Mouse (Mus musculus) lung, postnatal 0 days (tissue): Measurements from ENCODE around the gene Rab3c.

Source experiments
- CTCF ChIP-seq: IDR thresholded peaks from 2 replicates; pipeline ENCODE4 v1.5.1; 2016; ENCODE audit warnings: antibody characterized with exemption, mild to moderate bottlenecking
- EP300 ChIP-seq: IDR thresholded peaks from 2 replicates; pipeline ENCODE4 v1.6.1; 2016; ENCODE audit warnings: antibody characterized with exemption, mild to moderate bottlenecking, control low read depth

DNA sequence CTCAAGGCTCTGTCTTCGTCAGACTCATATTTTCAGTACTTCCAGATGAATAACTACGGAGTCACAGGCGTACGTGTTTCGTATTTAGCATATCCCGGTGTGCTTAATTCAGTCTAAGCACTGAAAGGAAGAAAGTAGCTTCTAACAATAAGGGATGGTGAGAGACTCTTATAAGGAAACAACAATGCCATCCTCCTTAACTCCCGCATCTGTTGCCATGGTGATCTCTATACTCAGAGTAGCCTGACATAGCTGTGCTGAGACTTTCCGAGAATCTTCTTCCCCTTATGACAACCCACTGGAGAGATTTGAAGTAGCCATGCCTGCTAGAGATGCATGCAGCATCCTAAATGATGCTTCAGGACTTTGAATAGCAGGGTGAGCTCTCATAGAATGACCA is 272.3 kb downstream of the Rab3c start:
- TF ChIP-seq EP300 (no peak), CTCF (no peak)
